Mouse (Mus musculus): Measurements from ENCODE around the gene Smarcd3. TPM values are rescaled to one million over a fixed set of nuclear protein-coding genes. Genes with fewer than 3 reads are reported as not detected.

Smarcd3 gene
- polyA plus RNA-seq, 1 experiment = 12.4 TPM

- DNase-seq = no peak
- no peak overlapping the region for H3K4me3 ChIP-seq (ENCODE audit: insufficient read depth, low read depth, low read length)
- WGBS = 72% methylated on average over 14 of the region's 14 CpGs
- H3K36me3 ChIP-seq (ENCODE audit: control insufficient read depth, insufficient read depth, low read length) = no peaks in the 10 kb centered on the region
- TF ChIP-seq CTCF (conservative IDR thresholded peaks at IDR 0.05; ENCODE audit: insufficient read depth, insufficient read length, low read depth, low read length) = no peak
- no peak for TF ChIP-seq POLR2A (IDR thresholded peaks at IDR 0.05; ENCODE audit: low read depth, low read length)
- peak overlapping the region; percentile 72 for H3K27ac ChIP-seq (ENCODE audit: insufficient read depth, low read depth, low read length)
- H3K27me3 ChIP-seq (replicated peaks; ENCODE audit: control insufficient read depth, insufficient read depth, low read length) = no peaks in the 10 kb centered on the region
- peaks cover 10% of the 10 kb centered on the region for H3K4me1 ChIP-seq (ENCODE audit: control insufficient read depth, insufficient read depth, low read length)
Observed at GRCm38 (mm10) chr5:24605980-24606665, 18.1 kb downstream of the Smarcd3 start.

- Histone ChIP-seq H3K4me3 (ENCODE audit: insufficient read depth, low read depth, low read length) (peak overlapping the region; percentile 66), H3K27ac (ENCODE audit: insufficient read depth, low read depth, low read length) (peak overlapping the region; percentile 72)
Observed at GRCm38 (mm10) chr5:24605321-24605979, 18.8 kb downstream of the Smarcd3 start.

GRCm38 (mm10) chr5:24604656-24605100 lies 19.5 kb downstream of the Smarcd3 start:
- H3K4me1 ChIP-seq (ENCODE audit: control insufficient read depth, insufficient read depth, low read length) = peaks cover 10% of the 10 kb centered on the region
- H3K27me3 ChIP-seq (replicated peaks; ENCODE audit: control insufficient read depth, insufficient read depth, low read length) = no peaks in the 10 kb centered on the region
- no peaks in the 10 kb centered on the region for H3K36me3 ChIP-seq (ENCODE audit: control insufficient read depth, insufficient read depth, low read length)
- peak; percentile 94 for DNase-seq
- WGBS = under 1% methylated on average over 46 of the region's 46 CpGs
- TF ChIP-seq POLR2A (IDR thresholded peaks at IDR 0.05; ENCODE audit: low read depth, low read length) = no peak
- TF ChIP-seq CTCF (conservative IDR thresholded peaks at IDR 0.05; ENCODE audit: insufficient read depth, insufficient read length, low read depth, low read length) = peak; percentile 35; the same call in 1 of the 2 replicates
- H3K4me3 ChIP-seq (ENCODE audit: insufficient read depth, low read depth, low read length) = peak overlapping the region; percentile 66
- peak overlapping the region; percentile 72 for H3K27ac ChIP-seq (ENCODE audit: insufficient read depth, low read depth, low read length)

More at GRCm38 (mm10) chr5:24605321-24605979, 18.8 kb downstream of the Smarcd3 start:
- Histone ChIP-seq H3K27me3 (replicated peaks; ENCODE audit: control insufficient read depth, insufficient read depth, low read length) (no peaks in the 10 kb centered on the region), H3K36me3 (ENCODE audit: control insufficient read depth, insufficient read depth, low read length) (no peaks in the 10 kb centered on the region), H3K4me1 (ENCODE audit: control insufficient read depth, insufficient read depth, low read length) (peaks cover 10% of the 10 kb centered on the region)
- WGBS = 31% methylated on average over 6 of the region's 6 CpGs
- no peak for DNase-seq
- TF ChIP-seq POLR2A (IDR thresholded peaks at IDR 0.05; ENCODE audit: low read depth, low read length) (no peak), CTCF (conservative IDR thresholded peaks at IDR 0.05; ENCODE audit: insufficient read depth, insufficient read length, low read depth, low read length) (no peak)

- WGBS = 22% methylated on average over 12 of the region's 12 CpGs
- Histone ChIP-seq H3K4me1 (ENCODE audit: control insufficient read depth, insufficient read depth, low read length) (peaks cover 10% of the 10 kb centered on the region), H3K27me3 (replicated peaks; ENCODE audit: control insufficient read depth, insufficient read depth, low read length) (no peaks in the 10 kb centered on the region), H3K27ac (ENCODE audit: insufficient read depth, low read depth, low read length) (peak overlapping the region; percentile 67), H3K4me3 (ENCODE audit: insufficient read depth, low read depth, low read length) (peak overlapping the region; percentile 66), H3K36me3 (ENCODE audit: control insufficient read depth, insufficient read depth, low read length) (no peaks in the 10 kb centered on the region)
- no peak for DNase-seq
- no peak for TF ChIP-seq POLR2A (IDR thresholded peaks at IDR 0.05; ENCODE audit: low read depth, low read length)
- no peak for TF ChIP-seq CTCF (conservative IDR thresholded peaks at IDR 0.05; ENCODE audit: insufficient read depth, insufficient read length, low read depth, low read length)
Observed at GRCm38 (mm10) chr5:24604080-24604655, 20.0 kb downstream of the Smarcd3 start.

GRCm38 (mm10) chr5:24603431-24604010 lies 20.7 kb downstream of the Smarcd3 start:
- no peak for DNase-seq
- 55% methylated on average over 8 of the region's 8 CpGs for WGBS
- Histone ChIP-seq H3K27me3 (replicated peaks; ENCODE audit: control insufficient read depth, insufficient read depth, low read length) (no peaks in the 10 kb centered on the region), H3K36me3 (ENCODE audit: control insufficient read depth, insufficient read depth, low read length) (no peaks in the 10 kb centered on the region), H3K27ac (ENCODE audit: insufficient read depth, low read depth, low read length) (peak overlapping the region; percentile 67), H3K4me1 (ENCODE audit: control insufficient read depth, insufficient read depth, low read length) (peaks cover 10% of the 10 kb centered on the region), H3K4me3 (ENCODE audit: insufficient read depth, low read depth, low read length) (no peak overlapping the region)
- TF ChIP-seq CTCF (conservative IDR thresholded peaks at IDR 0.05; ENCODE audit: insufficient read depth, insufficient read length, low read depth, low read length) (no peak), POLR2A (IDR thresholded peaks at IDR 0.05; ENCODE audit: low read depth, low read length) (no peak)

GRCm38 (mm10) chr5:24602751-24603343 lies 21.4 kb downstream of the Smarcd3 start:
- Histone ChIP-seq H3K4me3 (ENCODE audit: insufficient read depth, low read depth, low read length) (peak overlapping the region; percentile 62), H3K4me1 (ENCODE audit: control insufficient read depth, insufficient read depth, low read length) (peaks cover 13% of the 10 kb centered on the region), H3K36me3 (ENCODE audit: control insufficient read depth, insufficient read depth, low read length) (no peaks in the 10 kb centered on the region), H3K27me3 (replicated peaks; ENCODE audit: control insufficient read depth, insufficient read depth, low read length) (no peaks in the 10 kb centered on the region), H3K27ac (ENCODE audit: insufficient read depth, low read depth, low read length) (peak overlapping the region; percentile 93)
- WGBS = 2% methylated on average over 16 of the region's 16 CpGs
- peak; percentile 39 for TF ChIP-seq POLR2A (IDR thresholded peaks at IDR 0.05; ENCODE audit: low read depth, low read length)
- TF ChIP-seq CTCF (conservative IDR thresholded peaks at IDR 0.05; ENCODE audit: insufficient read depth, insufficient read length, low read depth, low read length) = no peak
- peak; percentile 96 for DNase-seq
